15 mouse cellular contexts compared by ENCODE assay signal in the genomic region with DNA sequence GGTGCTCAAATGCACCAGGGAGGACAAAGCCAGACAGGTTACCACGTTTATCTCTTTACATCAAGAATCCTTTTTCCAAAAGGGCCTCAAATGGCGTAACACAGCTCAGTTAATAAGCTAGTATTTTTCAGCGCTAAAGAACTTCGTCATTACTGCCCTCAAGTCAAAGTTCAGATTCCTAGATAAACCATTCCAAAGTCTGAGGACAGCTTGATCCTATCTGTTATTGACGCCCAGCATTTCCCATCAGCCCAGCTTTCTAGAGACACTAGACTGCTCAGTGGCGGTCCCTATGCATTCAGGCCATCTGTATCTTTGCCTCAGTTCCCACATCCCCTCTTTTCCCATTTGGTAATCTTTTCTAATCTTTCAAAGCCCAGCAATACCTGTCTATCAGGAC.
"Had no signal": no experiment of that assay in that cellular context is flagged by ENCODE, and none has a peak within 500 bp of the region (broad histone marks: within the 10 kb centered on the region; RNA-seq: fewer than 3 reads in every experiment).

No protein-coding gene starts in this region.

- H3K4me3 ChIP-seq: kidney, embryonic 15.5 days; limb, embryonic 12.5 days; limb, embryonic 15.5 days; lung, embryonic 15.5 days had no signal

- ATAC-seq: hindbrain, embryonic 16.5 days had no signal

- H3K27me3 ChIP-seq: kidney, embryonic 15.5 days; limb, embryonic 12.5 days; limb, embryonic 15.5 days; lung, embryonic 15.5 days had no signal

- H3K4me2 ChIP-seq: kidney, embryonic 15.5 days; limb, embryonic 12.5 days; limb, embryonic 15.5 days; lung, embryonic 15.5 days; midbrain, embryonic 11.5 days had no signal

- H3K9ac ChIP-seq: kidney, embryonic 15.5 days; limb, embryonic 12.5 days; limb, embryonic 15.5 days; lung, embryonic 15.5 days had no signal

- H3K4me1 ChIP-seq: kidney, embryonic 15.5 days; limb, embryonic 12.5 days; limb, embryonic 15.5 days; lung, embryonic 15.5 days had no signal

- DNase-seq: kidney, adult 11 months; kidney, postnatal 14 days; lung, adult 18-20 months; lung, postnatal 14 days; lung, postnatal 4 days; right cerebral cortex, adult 18-20 months; right cerebral cortex, postnatal 14 days; thymus, adult 18-20 months; thymus, postnatal 36 days had no signal

- H3K27ac ChIP-seq: kidney, embryonic 15.5 days; limb, embryonic 12.5 days; limb, embryonic 15.5 days; lung, embryonic 15.5 days had no signal

- H3K9me3 ChIP-seq: kidney, embryonic 15.5 days; limb, embryonic 12.5 days; limb, embryonic 15.5 days; lung, embryonic 15.5 days had no signal
